Mouse (Mus musculus) urinary bladder, postnatal 25 days (tissue): ENCODE measurements around the gene Dync1i1.
A peak's percentile ranks its signal among the peaks of the same experiment; 100 is the strongest.

ENCODE experiments used
- DNase-seq: peaks from one replicate; pipeline ENCODE4 v3.0.0; 2022; ENCODE audit warnings: low spot score

The Dync1i1 gene

DNA sequence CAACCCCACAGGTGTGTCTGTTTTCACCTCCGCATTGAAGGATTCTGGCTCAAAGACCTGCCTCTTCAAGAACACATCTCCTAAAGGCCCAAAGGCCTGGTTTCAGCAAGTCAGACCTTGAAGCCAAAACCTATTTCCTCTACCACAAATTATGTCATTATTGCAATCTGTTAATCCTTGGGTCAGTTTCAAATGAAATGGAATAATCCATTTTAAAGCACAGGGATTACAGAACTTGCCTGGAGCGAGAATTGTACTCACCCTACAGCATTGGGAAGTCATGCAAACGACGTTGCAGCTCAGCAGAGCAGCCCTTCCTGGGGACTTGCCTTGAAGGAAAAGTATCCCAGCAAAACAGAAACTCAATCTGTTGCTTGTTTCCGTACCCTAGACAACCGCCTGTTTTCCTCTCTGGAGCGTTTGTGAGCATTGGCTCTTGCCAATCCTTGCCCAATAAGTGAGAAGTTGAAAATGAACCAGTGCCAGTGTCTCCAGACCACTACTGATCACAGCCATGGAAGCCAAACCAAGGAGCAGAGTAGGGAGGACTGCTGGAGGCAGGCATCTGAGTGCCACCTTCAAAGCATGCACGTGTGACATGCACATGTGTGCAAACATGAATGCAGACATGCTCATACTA lies 241.5 kb downstream of the Dync1i1 start:
- no peak for DNase-seq

GRCm38 (mm10) chr6:5967545-5967944 lies 242.1 kb downstream of the Dync1i1 start:
- DNase-seq = no peak

- no peak for DNase-seq
Measured at GRCm38 (mm10) chr6:5969613-5970012, 244.2 kb downstream of the Dync1i1 start.

DNA sequence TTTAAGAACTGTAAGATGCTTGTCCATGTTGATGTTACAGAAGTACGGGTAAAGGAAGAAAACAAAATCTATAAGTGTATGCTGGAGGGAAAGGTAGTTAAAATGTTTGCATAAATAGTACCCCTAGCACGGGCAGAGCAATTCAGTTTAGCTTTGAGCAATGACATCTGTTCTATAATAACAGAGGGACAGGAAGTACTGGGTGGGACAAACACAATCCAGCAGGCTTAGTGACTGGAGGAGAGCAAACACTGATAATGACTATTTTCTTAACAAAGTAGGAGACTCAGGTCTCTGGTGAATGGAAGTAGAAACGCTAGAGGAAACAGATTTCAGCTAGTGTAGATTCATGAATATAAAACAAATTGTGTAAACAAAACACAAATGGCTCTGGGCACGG lies 250.8 kb downstream of the Dync1i1 start:
- no peak for DNase-seq

- DNase-seq = no peak
Measured at GRCm38 (mm10) chr6:5977238-5977920, 251.9 kb downstream of the Dync1i1 start.

GRCm38 (mm10) chr6:5991243-5991642 lies 265.8 kb downstream of the Dync1i1 start:
- no peak for DNase-seq

GRCm38 (mm10) chr6:5991817-5992755 lies 266.6 kb downstream of the Dync1i1 start:
- DNase-seq = peak; percentile 12

DNA sequence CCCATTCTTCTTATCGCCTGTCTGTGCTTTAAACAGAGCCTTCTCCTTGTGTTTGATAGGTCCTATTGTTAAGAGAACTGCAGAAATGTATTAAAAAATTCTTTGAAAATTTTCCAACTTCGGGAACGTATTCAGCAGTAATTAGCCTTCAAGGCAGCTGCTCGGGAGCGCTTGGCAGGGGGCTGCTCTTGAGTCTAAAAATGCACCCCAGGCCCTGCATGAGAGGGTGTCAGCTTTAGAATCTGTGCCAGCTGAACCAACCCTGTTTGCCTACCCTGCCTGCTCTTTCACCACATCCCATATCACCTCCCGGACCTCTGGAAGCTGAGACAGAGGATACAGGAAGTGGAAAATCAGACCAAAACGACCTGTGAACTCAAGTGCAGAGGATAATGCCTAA lies 267.6 kb downstream of the Dync1i1 start:
- no peak for DNase-seq

GRCm38 (mm10) chr6:5997535-5997934 lies 272.1 kb downstream of the Dync1i1 start:
- no peak for DNase-seq

- DNase-seq = no peak
Measured at GRCm38 (mm10) chr6:6002061-6002460, 276.6 kb downstream of the Dync1i1 start.

GRCm38 (mm10) chr6:6004756-6005485 lies 279.5 kb downstream of the Dync1i1 start:
- no peak for DNase-seq

- DNase-seq = peak; percentile 52
Measured at GRCm38 (mm10) chr6:6005762-6006431, 280.5 kb downstream of the Dync1i1 start.

DNA sequence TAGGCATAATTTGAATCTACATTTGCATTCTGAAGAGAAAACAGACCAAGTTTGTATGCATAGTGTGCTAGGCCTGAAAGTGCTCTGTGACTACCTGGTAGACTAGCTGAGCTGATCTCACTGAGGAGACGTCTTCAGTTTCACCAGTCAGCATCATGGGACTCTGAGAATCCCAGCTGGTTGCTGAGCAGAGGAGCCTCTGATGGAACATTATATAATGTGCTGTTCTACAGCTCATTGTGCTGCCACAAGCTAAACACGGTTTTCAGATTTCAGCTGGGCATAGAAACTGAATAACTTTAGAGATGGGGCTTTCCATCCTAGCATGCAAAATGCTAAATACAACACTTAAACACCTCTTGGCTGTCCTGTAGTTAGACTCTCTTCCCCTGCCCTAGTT lies 285.9 kb downstream of the Dync1i1 start:
- DNase-seq = no peak

- no peak for DNase-seq
Measured at GRCm38 (mm10) chr6:6015616-6016015, 290.2 kb downstream of the Dync1i1 start.

- no peak for DNase-seq
Measured at GRCm38 (mm10) chr6:6016931-6017330, 291.5 kb downstream of the Dync1i1 start.

- no peak for DNase-seq
Measured at GRCm38 (mm10) chr6:6023976-6024375, 298.5 kb downstream of the Dync1i1 start.

DNA sequence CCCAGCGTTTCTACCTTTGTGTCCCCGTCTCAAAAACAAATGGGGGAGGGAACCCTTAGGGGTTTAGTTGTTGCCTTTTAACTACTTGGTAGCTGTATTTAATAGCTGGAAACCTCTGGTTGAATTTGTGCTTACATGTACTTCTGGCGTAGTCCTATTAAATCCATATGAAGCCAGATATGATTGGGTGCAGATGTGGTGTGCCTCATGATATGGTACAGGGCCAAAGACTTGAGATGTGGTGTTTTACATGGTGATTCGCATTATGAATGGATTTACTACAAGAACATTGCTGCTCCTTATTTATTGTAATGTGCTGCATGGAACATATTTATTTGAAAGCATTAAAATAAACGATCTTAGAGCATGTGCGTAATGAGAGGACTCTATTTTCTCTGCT lies 302.2 kb downstream of the Dync1i1 start:
- no peak for DNase-seq

DNA sequence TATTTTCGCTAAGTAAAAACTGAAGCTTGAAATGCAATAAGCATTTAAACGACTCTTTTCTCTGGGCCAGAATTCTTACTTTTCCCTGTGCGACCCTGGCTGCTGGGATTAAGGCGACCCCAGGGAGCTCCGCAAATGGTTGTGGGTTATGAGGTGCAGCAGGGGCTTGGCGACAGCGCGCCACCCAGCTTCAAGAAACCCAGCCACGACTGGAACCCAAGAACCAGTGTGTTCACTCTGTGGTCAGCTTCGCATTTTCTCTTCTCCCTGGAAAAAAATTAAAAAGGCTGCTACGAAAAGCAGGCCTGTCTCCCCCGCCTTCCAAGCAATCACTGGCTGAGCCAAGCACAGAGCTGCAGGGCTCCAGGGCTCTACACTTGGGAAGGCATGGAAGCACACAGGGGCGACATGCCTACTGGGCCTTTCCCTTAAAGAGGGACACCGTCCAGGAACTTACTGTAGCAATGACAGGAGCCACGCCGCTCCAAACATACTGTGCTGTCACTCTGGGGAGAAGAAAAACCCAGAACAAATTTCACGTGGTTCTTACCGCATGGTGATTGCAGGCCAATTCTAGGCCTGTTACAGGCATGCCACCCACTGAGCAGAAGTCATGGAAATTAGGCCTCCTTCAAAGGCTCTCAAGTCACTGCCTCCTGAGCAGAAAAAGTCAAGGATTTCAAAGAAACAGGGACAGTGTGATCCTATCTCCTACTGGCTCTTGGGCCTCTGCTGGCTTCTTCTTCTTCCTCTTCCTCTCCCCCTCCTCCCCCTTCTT lies 313.5 kb downstream of the Dync1i1 start:
- DNase-seq = no peak

- DNase-seq = no peak
Measured at GRCm38 (mm10) chr6:6046729-6047424, 321.4 kb downstream of the Dync1i1 start.

GRCm38 (mm10) chr6:6052696-6053095 lies 327.3 kb downstream of the Dync1i1 start:
- DNase-seq = no peak
